Mouse (Mus musculus) T-helper 2 cell (primary cell): Measurements from ENCODE around the gene Cdh10.

ENCODE experiments used
- in situ Hi-C: fragments of 300-600 bp; cut with MboI, MseI; formaldehyde crosslinking; loops from one replicate; pipeline ENCODE4 v1.15.1; 2025; ENCODE audit warnings: high pct_unique_total_duplicates

The Cdh10 gene

GRCm38 (mm10) chr15:18818185-18818973 lies at the start of gene Cdh10:
TSS of gene Cdh10 (plus strand) at chr15:18818947.
- in situ Hi-C loops = no loop called here

- in situ Hi-C loops = no loop called here
Observed at GRCm38 (mm10) chr15:18809148-18809827, 9.5 kb upstream of the Cdh10 start.

- in situ Hi-C loops = no loop called here
Observed at GRCm38 (mm10) chr15:18817707-18818106, 1.0 kb upstream of the Cdh10 start.

- in situ Hi-C loops = no loop called here
Observed at GRCm38 (mm10) chr15:18820226-18820625, 1.5 kb downstream of the Cdh10 start.

GRCm38 (mm10) chr15:18821114-18821756 lies 2.5 kb downstream of the Cdh10 start:
- in situ Hi-C loops = no loop called here

DNA sequence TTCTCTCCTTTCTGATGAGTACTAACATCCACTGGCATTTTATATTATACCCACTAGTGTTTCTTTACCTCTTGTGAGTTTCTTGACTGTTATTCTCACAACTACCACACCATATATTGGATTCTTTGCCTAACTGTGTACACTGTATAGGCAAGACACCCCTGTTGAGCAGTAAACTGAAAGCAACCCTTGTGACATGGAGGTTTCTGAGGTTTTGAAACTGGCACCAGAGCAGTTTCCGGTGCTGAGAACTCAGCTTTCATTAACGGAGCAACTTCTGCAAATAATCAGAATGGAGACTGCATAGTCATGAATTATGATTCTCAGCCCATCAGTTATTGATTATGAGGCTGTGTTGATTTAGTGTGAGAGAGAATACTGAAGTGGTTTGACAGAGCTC lies 4.7 kb downstream of the Cdh10 start:
- in situ Hi-C loops = no loop called here

GRCm38 (mm10) chr15:18832263-18832662 lies 13.5 kb downstream of the Cdh10 start:
- in situ Hi-C loops = no loop called here

GRCm38 (mm10) chr15:18841769-18842168 lies 23.0 kb downstream of the Cdh10 start:
- in situ Hi-C loops = no loop called here

DNA sequence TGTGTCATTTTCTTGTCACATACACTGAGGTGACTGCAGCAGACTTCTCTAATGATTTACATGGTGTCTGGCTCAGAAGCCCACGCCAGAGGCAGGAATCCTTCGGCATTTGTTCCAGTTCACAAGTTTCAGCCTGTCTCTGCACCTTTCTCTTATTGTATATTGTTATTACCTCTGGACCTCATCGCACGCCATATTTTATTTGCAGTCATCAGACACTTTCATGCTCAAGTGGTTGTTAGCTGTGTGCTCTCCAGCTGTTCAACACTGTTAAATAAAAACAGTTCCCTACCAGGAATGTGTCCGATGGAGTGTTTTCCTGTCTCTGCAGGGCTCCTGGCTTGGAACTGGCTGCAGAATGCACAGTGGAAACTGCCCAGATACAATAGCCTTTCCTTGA lies 26.1 kb downstream of the Cdh10 start:
- in situ Hi-C loops = no loop called here

DNA sequence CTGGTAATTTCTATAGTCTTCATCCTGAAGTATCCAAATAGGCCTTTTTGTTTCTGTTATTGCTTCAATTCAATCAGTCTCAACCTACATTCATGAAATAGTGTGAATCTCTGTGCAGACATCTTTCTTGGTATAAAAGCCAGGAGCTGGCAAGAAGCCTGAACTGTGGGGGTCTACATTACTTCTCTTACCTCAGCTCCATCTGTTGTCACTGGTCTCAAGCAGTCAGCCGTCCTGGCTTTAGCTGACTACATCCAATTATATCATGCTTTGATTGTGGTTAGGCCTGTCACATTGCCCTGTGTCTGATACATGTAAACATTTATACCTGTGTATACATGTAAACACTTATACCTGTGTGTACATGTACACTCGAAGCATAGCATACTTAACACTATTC lies 31.8 kb downstream of the Cdh10 start:
- in situ Hi-C loops = no loop called here

- in situ Hi-C loops = no loop called here
Observed at GRCm38 (mm10) chr15:18858135-18858534, 39.4 kb downstream of the Cdh10 start.

DNA sequence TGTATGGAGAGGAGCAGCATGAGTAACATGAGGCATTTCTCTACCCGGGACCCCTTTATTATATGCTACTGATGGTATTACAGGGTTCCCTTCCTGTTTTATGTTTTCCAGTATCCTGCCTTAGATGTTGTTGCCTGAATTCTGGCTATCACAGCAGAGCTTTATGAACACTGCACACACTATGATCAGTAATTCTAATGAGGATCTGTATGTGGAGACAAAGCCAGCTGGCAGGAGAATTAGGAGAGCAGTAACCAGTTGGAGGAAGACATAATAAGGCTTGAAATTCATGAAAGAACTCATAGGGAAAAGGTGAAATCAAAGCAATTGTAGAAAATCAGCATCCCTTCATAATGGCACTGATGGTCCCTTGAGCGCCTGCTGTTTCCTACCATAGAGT lies 51.1 kb downstream of the Cdh10 start:
- in situ Hi-C loops = no loop called here

- in situ Hi-C loops = no loop called here
Observed at GRCm38 (mm10) chr15:18881467-18881866, 62.7 kb downstream of the Cdh10 start.

DNA sequence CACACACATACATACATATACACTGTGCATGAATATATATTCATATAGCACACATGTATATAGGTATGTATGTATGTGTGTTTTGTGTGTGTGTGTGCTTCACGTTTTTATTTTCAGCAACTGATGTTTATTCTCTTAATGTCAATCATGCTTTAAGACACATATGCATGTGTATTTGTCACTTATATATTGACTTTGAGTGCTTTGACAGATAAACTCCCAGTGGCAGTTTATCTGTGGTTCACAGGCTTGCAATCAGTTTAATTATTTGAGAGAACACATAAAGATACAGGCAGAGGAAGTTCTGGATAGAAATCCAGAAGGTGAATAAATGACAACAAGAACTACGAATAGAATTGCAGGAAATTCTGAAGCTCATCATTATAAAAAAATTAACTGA lies 67.9 kb downstream of the Cdh10 start:
- in situ Hi-C loops = no loop called here

GRCm38 (mm10) chr15:18888912-18889311 lies 70.2 kb downstream of the Cdh10 start:
- in situ Hi-C loops = no loop called here

DNA sequence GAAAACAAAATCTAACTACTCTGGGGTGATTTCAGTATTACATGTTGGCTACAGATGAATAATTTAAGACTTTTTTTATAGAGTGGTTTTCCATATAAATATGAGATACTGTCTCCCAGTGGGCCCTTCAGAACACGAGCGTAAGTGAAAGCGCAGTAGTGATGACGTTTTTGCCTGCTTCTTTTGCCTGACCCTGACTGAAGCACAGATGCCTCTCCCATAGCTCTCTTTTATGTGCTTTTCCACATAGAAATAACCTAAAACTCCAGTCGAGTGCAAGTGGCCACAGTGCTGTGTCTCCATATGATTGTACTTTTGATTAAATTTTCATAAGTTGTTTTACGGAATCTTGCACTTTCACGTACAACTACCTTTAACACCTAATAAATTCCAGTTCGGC lies 71.6 kb downstream of the Cdh10 start:
- in situ Hi-C loops = no loop called here

GRCm38 (mm10) chr15:18900776-18901175 lies 82.0 kb downstream of the Cdh10 start:
- in situ Hi-C loops = no loop called here

GRCm38 (mm10) chr15:18904131-18904530 lies 85.4 kb downstream of the Cdh10 start:
- in situ Hi-C loops = no loop called here

DNA sequence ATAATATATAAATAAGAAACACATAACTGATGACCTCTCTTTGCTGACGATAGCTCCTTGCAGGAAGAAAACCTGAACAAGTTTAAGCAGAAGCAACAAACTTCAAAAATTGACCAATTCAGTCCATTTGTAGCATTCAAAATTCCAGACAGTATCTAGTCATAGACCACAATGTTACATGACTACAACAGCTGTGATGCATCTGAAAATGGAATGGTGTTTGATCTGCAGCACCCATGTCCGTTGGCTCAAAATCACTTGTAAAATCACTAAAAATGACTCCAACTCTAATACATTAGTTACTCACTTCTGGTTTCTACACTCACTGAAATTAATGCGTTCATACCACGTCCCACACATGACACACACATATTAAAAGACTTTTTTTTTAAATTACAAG lies 91.9 kb downstream of the Cdh10 start:
- in situ Hi-C loops = no loop called here

DNA sequence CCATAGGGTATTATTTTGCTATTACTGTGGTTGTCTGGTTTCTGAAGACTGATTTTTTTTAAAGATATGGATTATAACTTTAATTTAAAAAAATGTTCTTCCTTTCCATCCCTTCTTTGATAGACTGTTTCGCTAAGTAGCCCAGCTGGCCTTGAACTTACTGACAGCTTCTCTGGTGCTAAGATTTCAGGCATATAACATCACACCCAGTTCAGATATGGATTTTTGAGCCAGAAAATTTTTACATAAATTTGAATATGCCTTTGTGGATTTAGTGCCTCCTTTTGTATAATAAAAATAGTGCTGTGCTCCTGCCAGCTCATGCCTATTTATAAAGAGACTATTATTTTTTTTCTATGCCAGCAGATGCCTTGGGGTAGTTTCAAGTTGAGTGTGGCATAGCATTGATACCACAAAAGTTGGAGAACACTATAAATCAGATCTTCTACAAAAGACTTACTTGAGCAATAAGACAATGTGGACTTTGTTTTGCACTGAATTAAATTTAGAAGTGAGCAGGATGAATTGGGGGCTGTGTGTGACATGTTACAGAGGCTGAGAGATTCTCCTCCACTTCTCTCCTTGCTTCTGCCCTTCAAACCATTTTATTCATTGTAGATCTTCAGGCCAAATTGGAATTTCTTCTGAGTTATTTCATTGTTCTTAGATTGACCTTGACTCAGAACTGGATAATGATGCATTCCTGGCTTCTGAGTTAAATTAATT lies 106.8 kb downstream of the Cdh10 start:
- in situ Hi-C loops = no loop called here

GRCm38 (mm10) chr15:18926964-18927363 lies 108.2 kb downstream of the Cdh10 start:
- in situ Hi-C loops = no loop called here

- in situ Hi-C loops = no loop called here
Observed at GRCm38 (mm10) chr15:18952266-18952665, 133.5 kb downstream of the Cdh10 start.
